Mouse (Mus musculus): Measurements from ENCODE around the gene Best3. TPM values are rescaled to one million over a fixed set of nuclear protein-coding genes. Genes with fewer than 3 reads are reported as not detected.

Gene Best3
- total RNA-seq, 2 experiments from 2014 or later: 3.2 to 3.4 TPM

- intact Hi-C loops (cut with DNase I): no loop called here
- no peak for DNase-seq (ENCODE audit: low spot score)
Measured at GRCm38 (mm10) chr10:116977455-116977854, 8.7 kb upstream of the Best3 start.

GRCm38 (mm10) chr10:116977858-116978257 is 8.3 kb upstream of the Best3 start:
- intact Hi-C loops (cut with DNase I): no loop called here
- no peak for DNase-seq (ENCODE audit: low spot score)

DNA sequence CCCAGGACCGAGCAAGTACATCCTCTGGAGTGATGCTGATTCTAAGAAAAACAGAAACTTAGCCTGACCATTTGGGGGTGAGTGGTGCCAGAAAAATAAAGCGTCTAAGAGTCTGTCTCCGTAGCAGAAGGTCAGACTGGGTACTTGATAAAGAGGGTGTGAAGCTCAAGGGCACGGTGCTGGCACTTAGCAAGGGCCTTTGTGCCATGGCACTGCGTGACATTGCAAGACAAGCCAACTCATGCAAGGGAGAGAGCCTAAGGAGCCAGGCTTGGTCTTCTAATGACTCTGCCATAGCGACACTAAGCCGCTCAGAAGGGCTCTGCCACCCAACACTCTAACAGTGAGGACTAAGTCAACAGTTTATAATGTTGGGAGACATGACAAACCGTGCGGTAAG is 7.3 kb upstream of the Best3 start:
- no peak for DNase-seq (ENCODE audit: low spot score)

GRCm38 (mm10) chr10:116980273-116980672 is 5.8 kb upstream of the Best3 start:
- intact Hi-C loops (cut with DNase I): loop anchor here (2.0 kb wide), 1 partner anchor 53 kb away; no protein-coding TSS in a partner anchor
- DNase-seq (ENCODE audit: low spot score): no peak

More for the DNA sequence above, 7.3 kb upstream of the Best3 start:
- intact Hi-C loops (cut with DNase I): no loop called here

DNA sequence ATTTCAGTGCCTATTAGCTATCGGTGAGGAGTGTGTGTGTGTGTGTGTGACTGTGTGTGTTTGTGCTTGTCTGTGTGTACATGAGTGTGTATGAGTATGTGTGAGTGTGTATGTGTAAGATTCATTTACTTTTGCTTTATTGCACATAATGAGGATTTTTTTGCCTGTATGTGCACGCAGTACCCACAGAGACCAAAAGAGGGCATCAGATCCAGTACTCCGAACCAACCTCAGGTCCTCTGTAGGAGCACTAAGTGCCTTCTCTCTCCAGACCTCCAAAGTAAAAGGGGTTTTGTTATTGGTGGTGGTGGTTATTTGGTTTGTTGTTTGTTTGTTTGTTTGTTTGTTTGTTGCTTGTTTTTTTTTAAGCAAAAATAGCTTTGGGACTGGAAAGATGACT is 5.2 kb upstream of the Best3 start:
- DNase-seq (ENCODE audit: low spot score): no peak
- intact Hi-C loops (cut with DNase I): loop anchor here (2.0 kb wide), 1 partner anchor 52 kb away; no protein-coding TSS in a partner anchor

GRCm38 (mm10) chr10:116982526-116982925 is 3.6 kb upstream of the Best3 start:
- no peak for DNase-seq (ENCODE audit: low spot score)
- intact Hi-C loops (cut with DNase I): no loop called here

GRCm38 (mm10) chr10:116984836-116985235 is 1.3 kb upstream of the Best3 start:
- DNase-seq (ENCODE audit: low spot score): no peak
- intact Hi-C loops (cut with DNase I): no loop called here

GRCm38 (mm10) chr10:116993971-116994370 is 7.9 kb downstream of the Best3 start:
- no peak for DNase-seq (ENCODE audit: low spot score)
- intact Hi-C loops (cut with DNase I): no loop called here

- DNase-seq (ENCODE audit: low spot score): no peak
- intact Hi-C loops (cut with DNase I): no loop called here
Measured at GRCm38 (mm10) chr10:116995162-116995561, 9.0 kb downstream of the Best3 start.

GRCm38 (mm10) chr10:116995584-116996235 is 9.6 kb downstream of the Best3 start:
- no peak for DNase-seq (ENCODE audit: low spot score)

DNA sequence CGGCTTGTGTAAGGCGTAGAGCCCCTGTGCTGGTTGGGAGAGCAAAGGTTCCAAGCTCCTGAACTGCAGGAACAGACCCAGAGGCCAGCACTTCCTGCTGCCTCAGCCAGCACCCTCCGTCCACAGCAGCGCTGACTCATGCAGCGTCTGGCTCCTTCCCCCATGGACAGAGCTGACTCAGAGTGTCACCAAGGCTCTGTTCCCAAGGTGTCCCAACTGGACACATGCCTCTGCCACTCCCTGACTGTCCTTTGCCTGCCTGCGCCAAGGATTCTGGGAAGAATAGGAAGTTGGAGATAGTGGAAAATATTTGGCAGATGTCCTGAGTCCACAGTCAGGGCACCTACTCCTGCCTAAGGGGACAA is 10.1 kb downstream of the Best3 start:
- intact Hi-C loops (cut with DNase I): no loop called here
- peak; percentile 71 for DNase-seq (ENCODE audit: low spot score)

More at GRCm38 (mm10) chr10:116995584-116996235, 9.6 kb downstream of the Best3 start:
- intact Hi-C loops (cut with DNase I): no loop called here

- DNase-seq (ENCODE audit: low spot score): no peak
- intact Hi-C loops (cut with DNase I): no loop called here
Measured at GRCm38 (mm10) chr10:116998716-116999455, 12.8 kb downstream of the Best3 start.

GRCm38 (mm10) chr10:117000975-117001374 is 14.9 kb downstream of the Best3 start:
- intact Hi-C loops (cut with DNase I): no loop called here
- DNase-seq (ENCODE audit: low spot score): no peak

GRCm38 (mm10) chr10:117004695-117005094 is 18.6 kb downstream of the Best3 start:
- intact Hi-C loops (cut with DNase I): no loop called here
- no peak for DNase-seq (ENCODE audit: low spot score)

GRCm38 (mm10) chr10:117005707-117006464 is 19.8 kb downstream of the Best3 start:
- DNase-seq (ENCODE audit: low spot score): no peak
- intact Hi-C loops (cut with DNase I): no loop called here

DNA sequence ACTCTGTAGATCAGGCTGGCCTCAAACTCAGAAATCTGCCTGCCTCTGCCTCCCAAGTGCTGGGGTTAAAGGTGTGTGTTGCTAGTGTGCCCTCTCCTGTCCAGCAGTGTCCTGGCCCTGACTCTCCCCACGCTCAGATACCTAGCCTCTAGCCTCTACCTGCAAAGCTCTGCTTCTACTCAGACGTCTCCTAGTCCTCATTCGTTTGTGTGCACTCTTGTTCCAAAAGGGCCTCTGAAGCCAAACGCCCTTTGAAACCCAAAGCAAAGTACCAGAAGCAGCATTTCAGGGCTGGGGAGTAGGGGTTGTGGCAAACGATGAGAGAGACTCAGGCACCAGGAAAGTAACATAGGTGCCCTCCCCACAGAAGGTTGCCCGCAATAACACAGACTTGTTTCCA is 23.6 kb downstream of the Best3 start:
- intact Hi-C loops (cut with DNase I): no loop called here
- no peak for DNase-seq (ENCODE audit: low spot score)

GRCm38 (mm10) chr10:117011047-117011446 is 24.9 kb downstream of the Best3 start:
- intact Hi-C loops (cut with DNase I): no loop called here
- DNase-seq (ENCODE audit: low spot score): no peak

- intact Hi-C loops (cut with DNase I): no loop called here
- DNase-seq (ENCODE audit: low spot score): no peak
Measured at GRCm38 (mm10) chr10:117013689-117014390, 27.7 kb downstream of the Best3 start.

GRCm38 (mm10) chr10:117014565-117014964 is 28.5 kb downstream of the Best3 start:
- DNase-seq (ENCODE audit: low spot score): no peak
- intact Hi-C loops (cut with DNase I): no loop called here

GRCm38 (mm10) chr10:117018281-117018840 is 32.2 kb downstream of the Best3 start:
- DNase-seq (ENCODE audit: low spot score): no peak

More at GRCm38 (mm10) chr10:117018281-117018840, 32.2 kb downstream of the Best3 start:
- intact Hi-C loops (cut with DNase I): no loop called here

Measured in heart, postnatal 25 days (tissue).